Mouse (Mus musculus): ENCODE data around the gene Cript. TPM values are rescaled to one million over a fixed set of nuclear protein-coding genes. Genes with fewer than 3 reads are reported as not detected.

The Cript gene
- 10 to 100 TPM; 46.1 to 51.7 TPM for total RNA-seq (2021)
- long read RNA-seq, experiment 1, transcript Cript-201 (5 exons, 1,184 nt), result major isoform, 53 of 101 reads
- long read RNA-seq, experiment 1, partial matches to known transcripts, result 7 of 101 reads
- long read RNA-seq, experiment 1, other reads (novel, unspliced or antisense), result 39 of 101 reads
- long read RNA-seq, experiment 2, transcript Cript-201 (5 exons, 1,184 nt), result major isoform, 63 of 133 reads
- long read RNA-seq, experiment 2, partial matches to known transcripts, result 6 of 133 reads
- long read RNA-seq, experiment 2, other reads (novel, unspliced or antisense), result 61 of 133 reads

DNA sequence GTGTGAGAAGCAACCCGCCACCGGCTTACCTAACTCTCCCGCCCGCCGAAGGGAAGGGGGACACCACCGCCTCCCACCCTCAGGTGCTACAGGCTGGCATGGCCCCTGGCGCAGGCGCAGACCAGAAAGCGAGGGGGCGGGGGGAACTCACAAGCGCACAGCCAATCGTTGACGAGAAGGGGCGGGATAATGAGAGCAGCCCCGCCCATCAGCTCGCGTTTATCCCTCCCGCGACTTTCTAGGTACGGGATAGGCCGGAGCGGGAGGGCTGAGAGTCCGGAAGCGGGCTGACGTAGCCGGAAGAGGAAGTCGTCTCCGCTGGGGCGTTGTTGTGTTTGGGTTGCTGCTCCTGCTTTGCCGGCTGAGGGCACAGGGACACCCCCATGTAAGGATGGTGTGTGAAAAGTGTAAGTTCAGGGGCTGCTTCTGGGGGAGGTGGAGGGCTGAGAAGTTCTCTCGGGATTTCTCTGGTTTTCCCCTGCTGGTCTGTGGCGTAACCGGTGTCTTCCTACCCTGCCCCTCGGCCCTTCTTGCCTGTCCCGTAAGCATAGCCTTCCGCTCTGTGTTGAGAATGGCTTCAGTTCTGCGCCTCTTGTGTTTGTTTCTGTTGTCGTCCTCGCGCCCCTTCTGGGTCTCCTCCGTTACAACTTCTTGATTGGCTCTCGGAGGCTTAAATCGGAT, at the start of gene Cript, which contains the start of gene Pigf:
Cript (plus strand) TSS at position 282 of the 681 bp plus-strand sequence.
Pigf (minus strand) TSS at position 138 of the 681 bp plus-strand sequence.
- intact Hi-C loops (cut with DNase I), result loop anchor here (1.0 kb wide), 1 partner anchor 63 kb away; no protein-coding TSS in a partner anchor
- Histone ChIP-seq H3K27ac (peak within 1 kb of the TSS; percentile 93), H3K4me3 (peak within 1 kb of the TSS; percentile 96)
- DNase-seq, result peak; percentile 98
- peak; percentile 24; the same call in 1 of the 2 replicates for TF ChIP-seq CTCF (IDR thresholded peaks at IDR 0.05)

DNA sequence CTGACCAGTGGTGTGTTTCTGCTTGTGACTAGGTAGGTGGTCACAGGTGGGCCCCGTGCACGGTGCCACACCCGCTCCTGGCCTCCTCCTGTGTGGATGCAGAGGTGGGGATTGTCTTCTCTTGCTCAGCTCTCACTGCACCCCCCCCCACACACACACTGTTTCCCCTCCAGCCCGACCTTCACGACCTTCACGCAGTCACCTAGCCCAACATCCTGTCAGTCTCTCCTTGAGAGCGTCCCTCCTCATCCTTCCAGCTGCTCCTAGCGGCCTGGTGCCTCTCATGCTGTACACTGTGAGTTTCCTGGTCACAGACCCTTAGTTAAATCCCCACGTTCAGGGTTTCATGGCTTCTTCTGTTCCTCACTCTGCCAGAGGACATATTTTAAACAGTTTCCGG, 49.0 kb upstream of the Cript start:
- Histone ChIP-seq H3K27ac (no peak overlapping the region), H3K4me3 (no peak overlapping the region)
- no peak for DNase-seq
- TF ChIP-seq CTCF (IDR thresholded peaks at IDR 0.05), result no peak
- intact Hi-C loops (cut with DNase I), result no loop called here

DNA sequence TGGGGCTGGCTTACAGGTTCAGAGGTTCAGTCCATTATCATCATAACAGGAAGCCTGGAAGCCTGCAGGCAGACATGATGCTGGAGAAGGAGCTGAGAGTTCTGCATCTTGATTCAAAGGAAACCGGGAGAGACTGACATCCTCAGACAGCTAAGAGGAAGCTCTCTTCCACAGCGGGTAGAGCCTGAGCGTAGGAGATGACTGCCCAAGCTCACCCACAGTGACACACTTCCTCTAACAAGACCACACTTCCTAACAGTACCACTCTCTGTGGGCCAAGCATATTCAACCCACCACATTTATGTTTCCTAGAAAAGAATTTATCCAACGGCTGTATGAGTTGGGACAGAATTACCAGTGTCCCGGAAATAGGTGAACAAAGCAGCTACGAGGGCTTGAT, 46.9 kb upstream of the Cript start:
- Histone ChIP-seq H3K4me3 (no peak overlapping the region), H3K27ac (peak overlapping the region; percentile 57)
- no peak for DNase-seq
- intact Hi-C loops (cut with DNase I), result no loop called here
- TF ChIP-seq CTCF (IDR thresholded peaks at IDR 0.05), result no peak

DNA sequence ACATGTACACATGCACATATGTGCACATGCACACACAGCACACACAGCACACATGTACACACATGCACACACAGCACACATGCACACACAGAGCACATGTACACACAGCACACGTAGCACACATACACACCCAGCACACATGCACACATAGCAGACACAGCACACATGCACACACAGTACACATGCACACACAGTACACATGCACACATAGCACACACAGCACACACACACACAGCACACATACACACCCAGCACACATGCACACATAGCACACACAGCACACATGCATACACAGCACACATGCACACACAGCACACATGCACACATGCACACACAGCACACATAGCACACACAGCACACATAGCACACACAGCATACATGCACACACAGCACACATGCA, 44.1 kb upstream of the Cript start:
- H3K27ac ChIP-seq, result no peak overlapping the region
- TF ChIP-seq CTCF (IDR thresholded peaks at IDR 0.05), result no peak
- no peak overlapping the region for H3K4me3 ChIP-seq
- intact Hi-C loops (cut with DNase I), result no loop called here
- no peak for DNase-seq

DNA sequence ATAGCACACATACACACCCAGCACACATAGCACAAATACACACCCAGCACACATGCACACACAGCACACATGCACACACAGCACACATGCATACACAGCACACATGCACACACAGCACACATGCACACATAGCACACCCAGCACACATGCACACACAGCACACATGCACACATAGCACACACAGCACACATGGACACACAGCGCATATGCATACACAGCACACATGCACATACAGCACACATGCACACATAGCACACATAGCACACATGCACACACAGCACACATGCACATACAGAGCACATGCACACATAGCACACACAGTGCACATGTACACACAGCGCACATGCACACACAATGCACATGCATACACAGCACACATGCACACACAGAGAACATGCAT, 43.6 kb upstream of the Cript start:
- H3K27ac ChIP-seq, result no peak overlapping the region
- no peak for DNase-seq
- no peak for TF ChIP-seq CTCF (IDR thresholded peaks at IDR 0.05)
- no peak overlapping the region for H3K4me3 ChIP-seq
- intact Hi-C loops (cut with DNase I), result no loop called here

DNA sequence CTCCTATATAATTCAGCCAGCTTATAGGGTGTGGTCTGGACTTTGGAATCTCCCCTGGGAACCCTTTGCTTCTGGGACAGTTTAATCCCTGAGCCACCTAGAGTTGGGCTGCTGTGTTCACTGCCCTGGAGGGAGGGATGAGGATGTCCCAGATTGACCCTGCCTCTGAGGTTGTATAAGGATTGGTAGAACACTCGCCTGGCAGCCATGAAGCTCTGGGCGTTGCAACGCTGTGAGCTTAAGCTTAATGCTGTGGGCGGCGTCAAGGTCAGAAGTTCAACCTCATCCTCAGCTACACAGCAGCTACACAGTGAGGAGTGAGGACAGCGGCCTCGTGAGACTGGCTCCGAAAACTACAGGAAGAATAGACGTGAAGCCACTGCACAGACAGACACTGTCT, 42.9 kb upstream of the Cript start:
- intact Hi-C loops (cut with DNase I), result no loop called here
- Histone ChIP-seq H3K4me3 (no peak overlapping the region; the same call in 1 of the 2 replicates), H3K27ac (peak overlapping the region; percentile 73)
- peak; percentile 76 for DNase-seq
- TF ChIP-seq CTCF (IDR thresholded peaks at IDR 0.05), result peak; percentile 25; the same call in 1 of the 2 replicates

DNA sequence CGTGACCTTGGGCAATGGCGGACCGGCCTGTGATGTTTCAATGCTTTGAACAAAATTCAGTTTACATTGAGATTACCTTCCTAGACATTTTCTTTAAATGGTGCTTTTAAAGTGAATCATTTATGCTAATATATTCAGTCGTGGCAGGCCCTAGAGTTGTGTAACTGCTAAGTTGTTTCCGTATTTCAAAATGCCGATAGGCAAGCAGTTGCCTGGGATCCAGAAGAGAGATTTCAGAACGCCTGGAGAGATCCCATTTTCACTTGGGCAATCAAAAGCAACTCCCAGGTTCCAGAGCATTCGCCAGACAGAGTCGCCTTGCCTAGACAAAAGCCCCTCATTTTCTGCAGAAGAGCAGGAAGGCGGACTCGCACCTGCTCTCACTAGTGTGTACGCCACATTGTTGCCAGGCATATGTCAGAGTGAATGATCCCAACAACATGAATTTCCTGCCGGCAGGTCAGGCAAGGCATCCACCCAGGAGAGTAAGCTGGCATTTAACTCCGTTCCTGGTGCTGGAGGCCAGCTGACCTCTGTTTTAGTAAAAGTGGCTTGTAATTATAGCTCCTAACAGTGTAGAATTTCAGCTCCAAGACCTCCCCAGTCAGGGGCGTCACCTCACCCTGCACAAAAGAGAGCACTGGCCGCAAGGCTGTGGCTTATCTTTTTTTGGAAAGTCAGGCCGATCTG, 38.8 kb upstream of the Cript start:
- H3K4me3 ChIP-seq, result peak overlapping the region; percentile 60
- peak overlapping the region; percentile 88 for H3K27ac ChIP-seq
- DNase-seq, result peak; percentile 59
- no peak for TF ChIP-seq CTCF (IDR thresholded peaks at IDR 0.05)
- intact Hi-C loops (cut with DNase I), result no loop called here

DNA sequence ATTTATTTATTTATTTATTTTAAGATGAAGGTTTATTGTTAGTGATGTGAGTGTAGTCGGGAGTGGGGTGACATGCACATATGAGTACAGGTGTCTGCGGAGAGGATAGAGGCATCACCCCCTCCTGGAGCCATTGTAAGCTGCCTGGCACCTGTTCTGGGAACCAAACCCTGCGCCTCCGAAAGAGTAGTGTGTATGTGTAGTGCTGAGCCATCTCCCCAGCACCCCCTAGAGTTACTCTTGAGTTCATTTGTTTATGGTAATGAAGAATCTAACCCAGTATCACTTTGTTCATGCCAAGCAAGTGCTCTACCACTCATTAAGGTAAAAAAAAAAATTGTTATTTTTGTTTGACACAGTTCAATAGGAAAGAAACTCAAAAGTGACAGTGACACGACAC, 37.2 kb upstream of the Cript start:
- peak overlapping the region; percentile 81 for H3K27ac ChIP-seq
- H3K4me3 ChIP-seq, result peak overlapping the region; percentile 1; the same call in 1 of the 2 replicates
- TF ChIP-seq CTCF (IDR thresholded peaks at IDR 0.05), result peak; percentile 40
- DNase-seq, result no peak
- intact Hi-C loops (cut with DNase I), result loop anchor here (2.0 kb wide), 1 partner anchor 19 kb away; no protein-coding TSS in a partner anchor

DNA sequence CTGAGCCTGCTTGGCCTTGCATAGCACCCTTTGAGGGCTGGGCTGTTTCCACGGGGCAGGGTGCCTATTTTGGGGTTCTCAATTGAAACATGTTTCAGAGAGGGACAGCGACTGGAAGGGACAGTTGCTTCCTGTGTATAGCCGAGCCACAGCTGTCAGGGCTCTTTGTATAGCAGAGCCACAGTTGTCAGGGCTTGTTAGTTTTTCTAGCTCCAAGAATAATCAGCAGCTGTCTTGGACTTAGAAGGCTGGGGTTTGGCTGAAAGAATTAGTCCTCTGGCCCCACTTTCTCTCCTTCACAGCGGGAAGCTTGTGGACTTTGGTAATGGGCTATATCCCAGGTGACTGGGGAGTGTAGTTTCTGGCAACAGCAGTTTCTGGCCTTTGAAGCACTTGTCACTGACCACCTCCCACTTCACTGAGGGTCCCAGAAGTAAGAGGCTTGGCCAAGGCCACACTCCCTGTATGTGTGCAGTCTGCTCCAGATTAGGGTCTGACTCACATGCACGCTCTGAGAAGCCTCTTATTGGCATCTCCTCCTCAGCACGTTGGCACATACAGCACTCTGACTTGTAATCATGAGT, 36.7 kb upstream of the Cript start:
- H3K4me3 ChIP-seq, result peak overlapping the region; percentile 1
- TF ChIP-seq CTCF (IDR thresholded peaks at IDR 0.05), result no peak
- peak; percentile 57 for DNase-seq
- H3K27ac ChIP-seq, result peak overlapping the region; percentile 81
- intact Hi-C loops (cut with DNase I), result loop anchor here (2.0 kb wide), 1 partner anchor 20 kb away; no protein-coding TSS in a partner anchor

DNA sequence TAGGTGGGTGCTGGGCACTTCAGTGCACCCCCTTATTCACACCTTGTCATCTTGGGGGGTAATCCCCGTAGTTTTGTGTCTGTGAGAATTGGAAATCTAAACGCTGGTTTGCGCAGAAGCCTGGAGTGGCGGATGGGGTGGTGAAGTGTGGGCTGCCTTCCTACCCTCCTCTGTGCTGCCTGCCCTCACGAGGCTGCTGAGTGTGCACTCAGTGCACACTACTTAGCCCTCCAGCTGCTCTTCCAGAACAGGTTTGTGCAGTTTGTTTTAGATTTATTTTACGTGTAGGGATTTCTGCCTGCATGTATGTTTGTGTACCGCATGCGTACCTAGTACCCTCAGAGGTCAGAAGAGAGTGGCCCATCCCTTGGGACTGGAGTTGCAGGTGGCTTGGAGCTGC, 34.0 kb upstream of the Cript start:
- no peak for DNase-seq
- Histone ChIP-seq H3K4me3 (no peak overlapping the region), H3K27ac (0 out of 2 replicates have a peak overlapping the region, but pooled peaks have one; percentile 31)
- intact Hi-C loops (cut with DNase I), result no loop called here
- TF ChIP-seq CTCF (IDR thresholded peaks at IDR 0.05), result no peak

DNA sequence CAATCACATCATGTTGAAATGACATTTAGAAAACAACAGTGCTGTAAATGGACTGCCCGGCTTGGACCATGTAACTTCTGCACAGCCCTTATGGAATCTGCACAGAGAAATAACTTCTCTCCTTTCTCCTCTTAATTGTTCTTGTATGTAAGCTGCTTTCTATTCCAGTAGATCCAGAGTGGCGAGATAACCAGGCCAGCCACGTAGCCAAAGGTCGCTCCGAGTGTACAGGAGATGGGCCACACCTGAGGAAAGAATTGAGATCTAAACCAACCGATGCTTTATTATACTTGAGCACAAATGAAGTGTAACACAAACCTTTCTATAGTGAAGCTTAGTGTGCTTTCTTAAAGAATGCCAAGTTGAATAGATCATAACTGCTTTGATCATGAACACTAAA, 28.0 kb upstream of the Cript start:
- H3K27ac ChIP-seq, result no peak overlapping the region
- H3K4me3 ChIP-seq, result no peak overlapping the region
- intact Hi-C loops (cut with DNase I), result no loop called here
- no peak for DNase-seq
- no peak for TF ChIP-seq CTCF (IDR thresholded peaks at IDR 0.05)

DNA sequence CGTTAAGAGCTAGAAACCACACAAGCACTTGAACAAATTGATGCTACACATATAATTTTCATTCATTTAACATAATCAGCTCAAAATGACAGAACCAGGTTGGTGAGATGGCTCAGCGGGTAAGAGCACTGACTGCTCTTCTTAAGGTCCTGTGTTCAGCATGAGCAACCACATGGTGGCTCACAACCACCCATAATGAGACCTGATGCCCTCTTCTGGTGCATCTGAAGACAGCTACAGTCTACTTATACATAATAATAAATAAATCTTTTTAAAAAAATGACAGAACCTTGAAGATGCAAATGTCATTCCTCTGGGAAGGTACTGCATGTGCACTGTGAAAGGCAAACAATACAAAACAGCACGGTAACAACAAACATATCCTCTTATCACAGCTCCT, 16.4 kb upstream of the Cript start:
- peak; percentile 36; the same call in 1 of the 2 replicates for TF ChIP-seq CTCF (IDR thresholded peaks at IDR 0.05)
- intact Hi-C loops (cut with DNase I), result no loop called here
- DNase-seq, result no peak
- H3K27ac ChIP-seq, result no peak overlapping the region
- no peak overlapping the region for H3K4me3 ChIP-seq
